Mouse (Mus musculus) neural tube, embryonic 12.5 days (tissue): Measurements from ENCODE around the gene D17Wsu92e. TPM values are rescaled to one million over a fixed set of nuclear protein-coding genes. Genes with fewer than 3 reads are reported as not detected.
A peak's percentile ranks its signal among the peaks of the same experiment; 100 is the strongest.

Experiments
- ATAC-seq: fragments of 200-750 bp; cut with Nextera tagmentation; 2 replicates; pipeline ENCODE4 v1.8.0; 2017; ENCODE audit warnings: low read depth, mild to moderate bottlenecking, moderate TSS enrichment, moderate library complexity; ENCODE audit not compliant: low FRiP score
- H3K27ac ChIP-seq: fragments of 300-500 bp; sonication (generic); 2 replicates; pipeline ENCODE4 v1.5.1; 2016
- H3K27me3 ChIP-seq: fragments of 300-500 bp; sonication (generic); replicated peaks from 2 replicates; pipeline ENCODE4 v1.6.1; 2016; ENCODE audit warnings: mild to moderate bottlenecking
- H3K36me3 ChIP-seq: fragments of 300-500 bp; sonication (generic); 2 replicates; pipeline ENCODE4 v1.6.1; 2016; ENCODE audit warnings: mild to moderate bottlenecking
- H3K4me1 ChIP-seq: fragments of 300-500 bp; sonication (generic); 2 replicates; pipeline ENCODE4 v1.6.1; 2016
- H3K4me2 ChIP-seq: fragments of 300-500 bp; sonication (generic); replicated peaks from 2 replicates; pipeline ENCODE4 v1.6.1; 2016; ENCODE audit warnings: mild to moderate bottlenecking
- H3K4me3 ChIP-seq: fragments of 300-500 bp; sonication (generic); 2 replicates; pipeline ENCODE4 v1.5.1; 2016
- H3K9ac ChIP-seq: fragments of 300-500 bp; sonication (generic); 2 replicates; pipeline ENCODE4 v1.6.1; 2016; ENCODE audit warnings: mild to moderate bottlenecking
- H3K9me3 ChIP-seq: fragments of 300-500 bp; sonication (generic); 2 replicates; pipeline ENCODE4 v1.6.1; 2016; ENCODE audit warnings: mild to moderate bottlenecking
- WGBS: fragments of 180-500 bp; shearing (Covaris S2); methylation state at CpG from one replicate; pipeline ENCODE4 v1.1.7; 2016; 5-methylcytosine and 5-hydroxymethylcytosine counted together
- polyA plus RNA-seq: library from polyadenylated mRNA; unstranded; fragments of >200 nt; fragmentation: Nextera tagmentation; extraction: Ambion mirVana; gene quantifications from 2 replicates; pipeline ENCODE4 v1.2.1, GENCODE M21; 2016

Gene D17Wsu92e
- polyA plus RNA-seq, 1 experiment from 2014 or later, result 12.1 TPM

DNA sequence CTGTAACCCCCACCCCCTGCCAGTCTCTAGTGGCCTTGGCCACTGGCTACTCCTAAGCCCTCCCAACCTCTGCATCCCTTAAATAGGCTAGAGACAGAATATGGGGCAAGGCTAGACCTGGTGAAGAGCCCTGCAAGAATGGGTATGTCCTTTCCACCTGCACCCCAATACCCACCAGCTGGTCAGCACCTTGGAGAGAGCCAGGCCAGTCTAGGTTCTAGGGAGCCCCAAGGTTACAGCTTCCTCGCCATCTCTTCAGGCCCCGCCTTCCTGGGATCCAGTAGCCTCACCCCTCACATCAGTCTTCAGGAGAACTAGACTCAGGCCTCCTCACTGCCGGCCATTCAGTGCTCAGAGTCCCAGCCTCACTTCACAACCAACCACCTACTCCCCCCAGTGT lies 96.1 kb downstream of the D17Wsu92e start:
- no peak overlapping the region for H3K9ac ChIP-seq
- no peak overlapping the region for H3K4me2 ChIP-seq
- no peak overlapping the region for H3K27ac ChIP-seq
- ATAC-seq, result no peak
- no peaks in the 10 kb centered on the region for H3K36me3 ChIP-seq
- H3K4me3 ChIP-seq, result no peak overlapping the region
- no peaks in the 10 kb centered on the region for H3K27me3 ChIP-seq
- peaks cover 13% of the 10 kb centered on the region for H3K4me1 ChIP-seq
- WGBS, result 36% methylated on average over 3 of the region's 3 CpGs
- H3K9me3 ChIP-seq, result no peaks in the 10 kb centered on the region

DNA sequence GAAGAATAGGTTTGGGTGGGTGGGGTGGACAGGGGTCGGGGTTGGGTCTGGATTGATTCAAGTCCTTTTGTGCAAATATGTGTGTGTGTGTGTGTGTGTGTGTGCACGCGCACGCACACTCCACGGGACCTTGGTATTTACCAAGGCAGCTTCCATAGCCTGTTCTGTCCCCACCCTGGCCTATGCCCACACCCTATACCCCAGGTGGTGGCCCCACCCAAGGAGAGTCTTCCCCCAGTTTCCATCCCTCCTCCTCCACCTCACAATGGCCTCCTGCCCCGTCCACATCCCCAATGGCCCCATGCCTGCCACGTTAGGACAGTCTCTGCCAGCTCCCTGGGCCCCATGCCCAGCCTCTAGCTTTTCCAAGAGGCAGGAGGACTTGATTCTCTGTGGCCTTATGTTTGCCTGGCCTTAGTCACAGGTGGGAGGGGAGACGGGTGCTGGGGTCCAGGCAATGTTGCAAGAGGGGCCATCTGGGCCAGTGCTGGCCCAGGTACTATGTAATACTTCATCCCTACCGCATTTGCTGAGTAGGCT lies 99.3 kb downstream of the D17Wsu92e start:
- ATAC-seq, result no peak
- Histone ChIP-seq H3K36me3 (no peaks in the 10 kb centered on the region), H3K27ac (no peak overlapping the region), H3K4me1 (peaks cover 22% of the 10 kb centered on the region), H3K4me2 (no peak overlapping the region), H3K4me3 (no peak overlapping the region), H3K9ac (no peak overlapping the region), H3K9me3 (no peaks in the 10 kb centered on the region), H3K27me3 (no peaks in the 10 kb centered on the region)
- WGBS, result 80% methylated on average over 9 of the region's 9 CpGs

- Histone ChIP-seq H3K27me3 (no peaks in the 10 kb centered on the region), H3K9me3 (no peaks in the 10 kb centered on the region), H3K9ac (no peak overlapping the region), H3K36me3 (no peaks in the 10 kb centered on the region), H3K27ac (no peak overlapping the region), H3K4me2 (no peak overlapping the region), H3K4me1 (peaks cover 16% of the 10 kb centered on the region), H3K4me3 (no peak overlapping the region)
- 51% methylated on average over 9 of the region's 9 CpGs for WGBS
- ATAC-seq, result no peak
Observed at GRCm38 (mm10) chr17:27720326-27720725, 100.1 kb downstream of the D17Wsu92e start.

DNA sequence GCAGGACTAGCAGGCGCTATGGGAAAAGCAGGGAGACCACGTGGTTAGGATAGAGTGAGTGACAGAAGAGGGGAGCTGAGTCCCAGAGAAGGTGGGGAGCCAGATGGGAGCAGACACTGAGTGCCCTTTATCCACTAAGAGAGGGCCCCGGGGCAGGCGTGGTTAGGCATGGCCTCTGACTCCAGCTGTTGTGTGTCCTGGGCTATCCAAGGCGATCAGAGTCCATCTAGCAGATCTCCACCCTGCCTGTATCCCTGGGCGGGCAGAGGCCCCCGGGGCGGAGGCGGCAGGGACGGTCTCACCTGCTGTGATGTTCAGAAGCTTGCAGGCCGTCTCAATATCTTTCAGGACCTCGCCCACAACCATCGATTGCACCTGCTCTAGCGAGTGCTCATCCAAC lies 100.8 kb downstream of the D17Wsu92e start:
- Histone ChIP-seq H3K4me3 (no peak overlapping the region), H3K4me1 (peaks cover 10% of the 10 kb centered on the region), H3K4me2 (no peak overlapping the region), H3K9ac (no peak overlapping the region), H3K9me3 (no peaks in the 10 kb centered on the region), H3K27ac (no peak overlapping the region), H3K27me3 (no peaks in the 10 kb centered on the region), H3K36me3 (no peaks in the 10 kb centered on the region)
- WGBS, result 73% methylated on average over 14 of the region's 14 CpGs
- no peak for ATAC-seq

DNA sequence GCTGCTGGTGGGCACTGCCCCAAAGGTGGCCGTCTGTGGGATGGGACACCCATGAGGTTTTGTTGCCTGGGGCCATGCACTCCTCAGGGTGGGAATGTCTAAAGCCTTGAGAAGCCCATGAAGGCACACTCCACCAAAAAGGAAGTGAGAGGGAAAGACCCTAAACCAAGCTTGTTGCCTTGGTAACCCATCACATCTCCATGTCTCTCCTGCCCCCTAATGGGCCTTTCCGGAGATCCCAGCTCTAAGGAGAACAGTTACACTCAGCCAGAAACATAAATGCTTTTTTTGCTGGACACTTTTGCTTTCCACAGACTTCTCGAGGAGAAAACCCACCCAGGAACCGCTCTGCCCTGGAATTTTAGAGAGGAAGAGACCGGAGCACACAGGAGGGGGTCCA lies 102.2 kb downstream of the D17Wsu92e start:
- H3K4me3 ChIP-seq, result no peak overlapping the region
- H3K9ac ChIP-seq, result no peak overlapping the region
- H3K27ac ChIP-seq, result no peak overlapping the region
- ATAC-seq, result no peak
- H3K4me1 ChIP-seq, result peaks cover 10% of the 10 kb centered on the region
- no peaks in the 10 kb centered on the region for H3K27me3 ChIP-seq
- no peak overlapping the region for H3K4me2 ChIP-seq
- 49% methylated on average over 5 of the region's 5 CpGs for WGBS
- no peaks in the 10 kb centered on the region for H3K36me3 ChIP-seq
- no peaks in the 10 kb centered on the region for H3K9me3 ChIP-seq

- peaks cover 10% of the 10 kb centered on the region for H3K4me1 ChIP-seq
- no peak; the same call in 1 of the 2 replicates for ATAC-seq
- H3K9me3 ChIP-seq, result no peaks in the 10 kb centered on the region
- peak overlapping the region; percentile 7 for H3K4me3 ChIP-seq
- H3K27me3 ChIP-seq, result no peaks in the 10 kb centered on the region
- WGBS, result 4% methylated on average over 16 of the region's 16 CpGs
- no peak overlapping the region for H3K27ac ChIP-seq
- H3K9ac ChIP-seq, result no peak overlapping the region
- no peaks in the 10 kb centered on the region for H3K36me3 ChIP-seq
- peak overlapping the region; percentile 51 for H3K4me2 ChIP-seq
Observed at GRCm38 (mm10) chr17:27716804-27717203, 103.6 kb downstream of the D17Wsu92e start.

GRCm38 (mm10) chr17:27712832-27713231 lies 107.6 kb downstream of the D17Wsu92e start:
- WGBS, result 79% methylated on average over 1 of the region's 1 CpGs
- no peak for ATAC-seq
- Histone ChIP-seq H3K4me3 (no peak overlapping the region), H3K9me3 (no peaks in the 10 kb centered on the region), H3K27ac (no peak overlapping the region), H3K4me2 (no peak overlapping the region), H3K4me1 (peaks cover 14% of the 10 kb centered on the region), H3K9ac (no peak overlapping the region), H3K36me3 (no peaks in the 10 kb centered on the region), H3K27me3 (0 out of 2 replicates have a peak, but pooled peaks cover 5% of the 10 kb centered on the region)

GRCm38 (mm10) chr17:27709650-27710049 lies 110.8 kb downstream of the D17Wsu92e start:
- Histone ChIP-seq H3K4me3 (no peak overlapping the region), H3K4me1 (peaks cover 5% of the 10 kb centered on the region), H3K9ac (no peak overlapping the region), H3K27me3 (peaks cover 27% of the 10 kb centered on the region), H3K36me3 (no peaks in the 10 kb centered on the region), H3K4me2 (no peak overlapping the region), H3K9me3 (no peaks in the 10 kb centered on the region), H3K27ac (no peak overlapping the region)
- no peak for ATAC-seq
- WGBS, result 76% methylated on average over 5 of the region's 5 CpGs

GRCm38 (mm10) chr17:27707954-27708661 lies 112.3 kb downstream of the D17Wsu92e start:
- Histone ChIP-seq H3K9me3 (no peaks in the 10 kb centered on the region), H3K36me3 (no peaks in the 10 kb centered on the region), H3K27ac (no peak overlapping the region), H3K4me1 (peaks cover 5% of the 10 kb centered on the region), H3K9ac (0 out of 2 replicates have a peak overlapping the region, but pooled peaks have one; percentile 35), H3K27me3 (peaks cover 27% of the 10 kb centered on the region), H3K4me2 (peak overlapping the region; percentile 62), H3K4me3 (peak overlapping the region; percentile 11; the same call in 1 of the 2 replicates)
- peak; percentile 88 for ATAC-seq
- WGBS, result 4% methylated on average over 25 of the region's 25 CpGs

DNA sequence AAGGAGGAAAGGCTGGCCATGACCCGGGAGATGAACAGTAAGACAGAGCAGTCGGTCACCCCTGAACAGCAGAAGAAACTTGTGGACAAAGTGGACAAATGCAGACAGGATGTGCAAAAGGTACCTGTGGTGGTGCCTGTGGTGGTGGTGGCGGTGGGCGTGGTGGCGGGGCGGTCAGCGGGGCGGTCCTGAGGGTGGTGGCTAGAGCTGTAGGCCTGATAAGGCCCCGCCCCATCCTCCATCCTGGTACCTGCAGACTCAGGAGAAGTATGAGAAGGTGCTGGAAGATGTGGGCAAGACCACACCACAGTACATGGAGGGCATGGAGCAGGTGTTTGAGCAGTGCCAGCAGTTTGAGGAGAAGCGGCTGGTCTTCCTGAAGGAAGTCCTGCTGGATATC lies 114.8 kb downstream of the D17Wsu92e start:
- 40% methylated on average over 10 of the region's 10 CpGs for WGBS
- H3K36me3 ChIP-seq, result no peaks in the 10 kb centered on the region
- H3K9ac ChIP-seq, result no peak overlapping the region
- ATAC-seq, result no peak
- H3K9me3 ChIP-seq, result no peaks in the 10 kb centered on the region
- no peak overlapping the region for H3K4me3 ChIP-seq
- peaks cover 11% of the 10 kb centered on the region for H3K4me1 ChIP-seq
- H3K27ac ChIP-seq, result no peak overlapping the region
- no peak overlapping the region for H3K4me2 ChIP-seq
- H3K27me3 ChIP-seq, result peaks cover 27% of the 10 kb centered on the region

DNA sequence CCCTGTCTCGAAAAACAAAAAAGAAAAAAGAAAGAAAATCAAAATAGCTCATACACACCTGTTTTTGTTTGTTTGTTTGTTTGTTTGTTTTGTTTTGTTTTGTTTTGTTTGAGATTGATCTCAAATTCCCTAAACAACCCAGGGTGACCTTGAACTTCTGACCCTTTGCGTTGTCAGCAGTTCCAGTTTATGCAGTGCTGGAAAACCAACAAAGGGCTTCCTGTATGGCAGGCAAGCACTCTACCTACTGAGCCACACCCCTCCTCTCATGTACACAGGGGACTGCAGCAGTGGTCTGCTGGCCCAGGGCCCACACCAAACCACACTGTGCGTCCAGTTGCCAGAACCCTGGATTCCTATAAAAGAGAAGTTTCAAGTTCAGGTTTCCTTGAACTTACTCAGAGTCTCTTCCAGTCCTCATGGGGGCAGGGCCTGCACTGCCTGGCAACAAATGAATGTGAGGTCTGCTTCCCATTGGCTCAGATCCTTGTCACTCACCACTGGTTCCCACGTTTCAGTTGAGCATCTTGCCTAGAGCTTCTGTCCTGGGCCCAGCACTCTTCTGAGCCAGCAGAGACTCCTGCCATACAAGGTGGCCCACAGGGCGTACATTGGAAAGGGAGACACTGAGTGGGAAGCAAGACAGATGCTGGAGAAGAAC lies 116.4 kb downstream of the D17Wsu92e start:
- Histone ChIP-seq H3K27me3 (peaks cover 26% of the 10 kb centered on the region), H3K36me3 (no peaks in the 10 kb centered on the region), H3K9ac (no peak overlapping the region), H3K27ac (no peak overlapping the region), H3K4me3 (no peak overlapping the region), H3K4me2 (no peak overlapping the region), H3K4me1 (peaks cover 11% of the 10 kb centered on the region), H3K9me3 (peaks cover 4% of the 10 kb centered on the region; the same call in 1 of the 2 replicates)
- ATAC-seq, result no peak
- WGBS, result 61% methylated on average over 5 of the region's 5 CpGs

DNA sequence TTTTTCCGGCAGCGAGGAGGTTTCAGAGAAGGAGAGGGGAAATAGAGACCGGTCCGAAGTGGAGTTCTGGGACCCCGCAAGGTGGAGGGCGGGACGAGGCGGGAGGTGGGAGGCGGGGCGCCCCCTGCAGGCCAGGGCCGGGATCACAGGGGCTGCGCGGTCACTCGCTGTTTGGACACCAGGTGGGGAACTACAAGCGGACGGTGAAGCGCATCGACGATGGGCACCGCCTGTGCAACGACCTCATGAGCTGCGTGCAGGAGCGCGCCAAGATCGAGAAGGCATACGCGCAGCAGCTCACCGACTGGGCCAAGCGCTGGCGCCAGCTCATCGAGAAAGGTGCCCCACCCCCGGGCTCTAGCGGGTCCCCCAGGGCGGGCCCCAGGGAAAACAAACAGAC lies 117.9 kb downstream of the D17Wsu92e start:
- ATAC-seq, result no peak
- H3K27ac ChIP-seq, result no peak overlapping the region
- H3K27me3 ChIP-seq, result peaks cover 21% of the 10 kb centered on the region
- 0 out of 2 replicates have a peak overlapping the region, but pooled peaks have one; percentile 44 for H3K9ac ChIP-seq
- H3K36me3 ChIP-seq, result no peaks in the 10 kb centered on the region
- H3K9me3 ChIP-seq, result peaks cover 4% of the 10 kb centered on the region; the same call in 1 of the 2 replicates
- WGBS, result 1% methylated on average over 34 of the region's 34 CpGs
- H3K4me3 ChIP-seq, result peak overlapping the region; percentile 15; the same call in 1 of the 2 replicates
- peaks cover 7% of the 10 kb centered on the region; the same call in 1 of the 2 replicates for H3K4me1 ChIP-seq
- H3K4me2 ChIP-seq, result peak overlapping the region; percentile 59
